Mouse (Mus musculus): Measurements from ENCODE around the gene Lrfn1. TPM values are rescaled to one million over a fixed set of nuclear protein-coding genes. Genes with fewer than 3 reads are reported as not detected.

Gene Lrfn1
- polyA plus RNA-seq, 1 experiment from 2014 or later = 1.7 TPM

Other genes starting within 250 kb of the Lrfn1 start
- 1.1 and 1.2 TPM in 2 replicates for gene Eid2, start 184.1 kb upstream of the Lrfn1 start, polyA plus RNA-seq (2015; fragmentation: Nextera tagmentation; extraction: Ambion mirVana)
- 5.9 and 7.9 TPM in 2 replicates for gene Eid2b, start 174.2 kb upstream of the Lrfn1 start, polyA plus RNA-seq (2015; fragmentation: Nextera tagmentation; extraction: Ambion mirVana)
- gene Selenov, start 160.8 kb upstream of the Lrfn1 start, polyA plus RNA-seq (2015; fragmentation: Nextera tagmentation; extraction: Ambion mirVana) = 0.14 TPM in 1 of 2 replicates, not detected in the other
- gene Dll3, start 149.7 kb upstream of the Lrfn1 start, polyA plus RNA-seq (2015; fragmentation: Nextera tagmentation; extraction: Ambion mirVana) = 1.3 TPM in 2 replicates
- 113 and 116 TPM in 2 replicates for gene Timm50, start 139.9 kb upstream of the Lrfn1 start, polyA plus RNA-seq (2015; fragmentation: Nextera tagmentation; extraction: Ambion mirVana)
- 85.7 and 86.7 TPM in 2 replicates for gene Supt5, start 113.2 kb upstream of the Lrfn1 start, polyA plus RNA-seq (2015; fragmentation: Nextera tagmentation; extraction: Ambion mirVana)
- 800 and 962 TPM in 2 replicates for gene Rps16, start 101.3 kb upstream of the Lrfn1 start, polyA plus RNA-seq (2015; fragmentation: Nextera tagmentation; extraction: Ambion mirVana)
- 49.9 and 50.7 TPM in 2 replicates for gene Plekhg2, start 79.4 kb upstream of the Lrfn1 start, polyA plus RNA-seq (2015; fragmentation: Nextera tagmentation; extraction: Ambion mirVana)
- 26.1 and 35.1 TPM in 2 replicates for gene Zfp36, start 71.7 kb upstream of the Lrfn1 start, polyA plus RNA-seq (2015; fragmentation: Nextera tagmentation; extraction: Ambion mirVana)
- gene Med29, start 59.3 kb upstream of the Lrfn1 start, polyA plus RNA-seq (2015; fragmentation: Nextera tagmentation; extraction: Ambion mirVana) = 38.7 and 41.2 TPM in 2 replicates
- 84.3 and 88.5 TPM in 2 replicates for gene Paf1, start 59.0 kb upstream of the Lrfn1 start, polyA plus RNA-seq (2015; fragmentation: Nextera tagmentation; extraction: Ambion mirVana)
- 17.7 and 19.2 TPM in 2 replicates for gene Gmfg, start 14.5 kb upstream of the Lrfn1 start, polyA plus RNA-seq (2015; fragmentation: Nextera tagmentation; extraction: Ambion mirVana)
- gene Ifnl2, start 58.5 kb downstream of the Lrfn1 start, polyA plus RNA-seq (2015; fragmentation: Nextera tagmentation; extraction: Ambion mirVana) = not detected in 2 replicates
- not detected in 2 replicates for gene Ifnl3, start 70.9 kb downstream of the Lrfn1 start, polyA plus RNA-seq (2015; fragmentation: Nextera tagmentation; extraction: Ambion mirVana)
- gene Sycn, start 88.9 kb downstream of the Lrfn1 start, polyA plus RNA-seq (2015; fragmentation: Nextera tagmentation; extraction: Ambion mirVana) = 124 and 215 TPM in 2 replicates
- gene Nccrp1, start 95.3 kb downstream of the Lrfn1 start, polyA plus RNA-seq (2015; fragmentation: Nextera tagmentation; extraction: Ambion mirVana) = 19.7 and 34.8 TPM in 2 replicates
- 10.9 and 11.2 TPM in 2 replicates for gene Samd4b, start 146.2 kb downstream of the Lrfn1 start, polyA plus RNA-seq (2015; fragmentation: Nextera tagmentation; extraction: Ambion mirVana)
- gene Pak4, start 146.2 kb downstream of the Lrfn1 start, polyA plus RNA-seq (2015; fragmentation: Nextera tagmentation; extraction: Ambion mirVana) = 54.8 and 64.4 TPM in 2 replicates
- gene Acp7, start 179.4 kb downstream of the Lrfn1 start, polyA plus RNA-seq (2015; fragmentation: Nextera tagmentation; extraction: Ambion mirVana) = 0.16 TPM in 1 of 2 replicates, not detected in the other
- 3.8 and 4.8 TPM in 2 replicates for gene Fbxo27, start 240.9 kb downstream of the Lrfn1 start, polyA plus RNA-seq (2015; fragmentation: Nextera tagmentation; extraction: Ambion mirVana)

Measured in stomach, embryonic 16.5 days (tissue).